Mouse (Mus musculus) ES-Bruce4 (cell line): ENCODE data around the gene Sept8.

Experiments
- CTCF ChIP-seq: IDR thresholded peaks from one replicate; pipeline ENCODE4 v1.8.1; 2011; ENCODE audit warnings: low read depth, low read length
- EP300 ChIP-seq: IDR thresholded peaks from 2 replicates; pipeline ENCODE4 v1.6.1; 2011; ENCODE audit warnings: low read depth, low read length; ENCODE audit not compliant: insufficient read depth
- POLR2A ChIP-seq: IDR thresholded peaks from one replicate; pipeline ENCODE4 v1.8.1; 2011; ENCODE audit warnings: low read length; ENCODE audit not compliant: insufficient read depth

GRCm38 (mm10) chr11:53585510-53585909, 66.5 kb downstream of the Sept8 start:
- no peak for TF ChIP-seq CTCF
- TF ChIP-seq POLR2A: no peak
- no peak for TF ChIP-seq EP300
